Mouse (Mus musculus) hindbrain, postnatal 0 days (tissue): Measurements from ENCODE around the gene Tgm1. TPM values are rescaled to one million over a fixed set of nuclear protein-coding genes. Genes with fewer than 3 reads are reported as not detected.

Experiments used
- ATAC-seq: fragments of 200-750 bp; cut with Nextera tagmentation; 2 replicates; pipeline ENCODE4 v1.8.0; 2017; ENCODE audit warnings: mild to moderate bottlenecking, moderate TSS enrichment, moderate library complexity
- DNase-seq: peaks from one replicate; pipeline ENCODE4 v3.0.0-alpha.2; 2015; ENCODE audit warnings: low spot score
- H3K27ac ChIP-seq: fragments of 300-500 bp; sonication (generic); 2 replicates; pipeline ENCODE4 v1.5.1; 2014; ENCODE audit warnings: mild to moderate bottlenecking
- H3K27me3 ChIP-seq: fragments of 300-500 bp; sonication (generic); 2 replicates; pipeline ENCODE4 v1.6.1; 2014; ENCODE audit warnings: low read length, mixed read lengths; ENCODE audit not compliant: insufficient read depth
- H3K36me3 ChIP-seq: fragments of 300-500 bp; sonication (generic); 2 replicates; pipeline ENCODE4 v1.6.1; 2014; ENCODE audit warnings: low read length, mixed read lengths; ENCODE audit not compliant: insufficient read depth
- H3K4me1 ChIP-seq: fragments of 300-500 bp; sonication (generic); 2 replicates; pipeline ENCODE4 v1.6.1; 2014; ENCODE audit warnings: antibody characterized with exemption, low read length, mixed read lengths; ENCODE audit not compliant: insufficient read depth
- H3K4me2 ChIP-seq: fragments of 300-500 bp; sonication (generic); 2 replicates; pipeline ENCODE4 v1.6.1; 2014; ENCODE audit warnings: low read depth, mild to moderate bottlenecking, low read length, moderate library complexity, mixed read lengths
- H3K4me3 ChIP-seq: fragments of 300-500 bp; sonication (generic); 2 replicates; pipeline ENCODE4 v1.5.1; 2014; ENCODE audit warnings: low read length
- H3K9ac ChIP-seq: fragments of 300-500 bp; sonication (generic); replicated peaks from 2 replicates; pipeline ENCODE4 v1.6.1; 2014; ENCODE audit warnings: mild to moderate bottlenecking, low read length, moderate library complexity, mixed read lengths
- H3K9me3 ChIP-seq: fragments of 300-500 bp; sonication (generic); 2 replicates; pipeline ENCODE4 v1.6.1; 2016; ENCODE audit warnings: low read length, mixed read lengths
- CTCF ChIP-seq: IDR thresholded peaks from 2 replicates; pipeline ENCODE4 v1.5.1; 2016; ENCODE audit warnings: antibody characterized with exemption, control low read depth, low read depth
- WGBS: fragments of 180-500 bp; shearing (Covaris S2); extraction: QIAGEN DNeasy Blood & Tissue Kit; methylation state at CpG from one replicate; pipeline ENCODE4 v1.1.7; 2014; 5-methylcytosine and 5-hydroxymethylcytosine counted together
- polyA plus RNA-seq: library from polyadenylated mRNA; unstranded; fragments of >200 nt; fragmentation: Nextera tagmentation; extraction: Ambion mirVana; gene quantifications from 2 replicates; pipeline ENCODE4 v1.2.1, GENCODE M21; 2015
- total RNA-seq: library from RNA; depleted of rRNA; stranded (reverse); fragments of >200 nt; gene quantifications from 2 replicates; pipeline ENCODE4 v1.2.3, GENCODE M21; 2014

Gene Tgm1
- total and polyA plus RNA-seq, 2 experiments from 2014 or later: 0.10 to 0.16 TPM

DNA sequence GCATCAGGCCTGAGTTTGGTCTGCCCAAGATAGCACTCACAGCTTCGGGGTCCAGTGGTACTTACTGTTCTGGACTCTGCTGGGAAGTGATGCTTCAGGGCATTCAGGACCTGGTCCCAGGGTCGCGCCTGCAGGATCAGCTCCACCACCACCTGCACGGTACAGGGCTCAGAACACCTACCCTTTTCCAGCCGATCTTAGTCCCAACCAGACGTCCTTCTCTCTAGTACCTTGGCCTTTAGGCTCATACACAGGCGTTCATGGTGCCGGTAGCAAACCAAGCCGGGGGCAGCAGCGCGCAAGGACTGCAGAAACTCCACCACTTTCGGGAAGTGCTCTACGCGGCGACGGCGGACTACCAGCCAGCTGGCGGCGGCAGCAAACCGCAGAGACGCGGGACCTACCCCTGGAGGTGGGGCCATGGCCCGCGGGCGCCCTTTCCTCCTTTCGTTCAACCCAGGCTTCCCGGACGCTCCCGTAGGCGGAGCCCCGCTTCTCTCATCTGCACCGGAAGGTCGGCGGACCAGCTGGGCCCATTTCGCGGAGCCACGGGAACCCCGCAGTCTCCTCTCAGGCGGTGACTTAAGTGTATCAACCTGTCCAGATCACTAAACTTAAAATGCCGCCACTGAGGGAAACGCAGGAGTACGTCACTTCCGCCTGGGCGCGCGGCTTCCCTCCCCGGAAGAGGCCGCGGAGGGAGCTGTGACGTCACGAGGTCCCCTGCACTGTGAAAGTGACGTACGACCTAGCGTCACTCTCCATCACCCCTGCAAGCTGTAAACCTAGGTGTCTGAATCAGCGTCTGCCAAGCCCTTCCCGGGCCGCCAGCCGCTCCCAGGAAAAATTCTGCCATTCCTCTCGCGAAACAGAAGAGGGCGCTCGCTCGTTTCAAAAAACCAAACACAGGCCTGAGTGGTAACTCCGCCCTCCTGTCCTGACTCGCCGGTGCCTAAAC lies 32.3 kb downstream of the Tgm1 start, which contains the start of gene Tinf2:
Tinf2 (minus strand) TSS at position 661 of the 958 bp plus-strand sequence.
- Histone ChIP-seq H3K4me2 (peak within 1 kb of the TSS; percentile 95), H3K4me3 (peak within 1 kb of the TSS; percentile 65), H3K4me1 (no peaks in the 10 kb centered on the region; the same call in 1 of the 2 replicates), H3K9me3 (no peaks in the 10 kb centered on the region), H3K9ac (peak within 1 kb of the TSS; percentile 75), H3K27ac (peak within 1 kb of the TSS; percentile 76), H3K27me3 (no peaks in the 10 kb centered on the region), H3K36me3 (peaks cover 20% of the 10 kb centered on the region)
- peak; percentile 99 for ATAC-seq
- TF ChIP-seq CTCF: peak; percentile 85
- peak; percentile 98 for DNase-seq
- WGBS: under 1% methylated on average over 66 of the region's 66 CpGs

GRCm38 (mm10) chr14:55677615-55678014 lies 36.1 kb downstream of the Tgm1 start:
- 87% methylated on average over 4 of the region's 4 CpGs for WGBS
- no peaks in the 10 kb centered on the region for H3K27me3 ChIP-seq
- H3K9ac ChIP-seq: no peak overlapping the region
- DNase-seq: no peak
- no peak overlapping the region for H3K4me2 ChIP-seq
- no peak for TF ChIP-seq CTCF
- no peaks in the 10 kb centered on the region for H3K9me3 ChIP-seq
- H3K4me1 ChIP-seq: peaks cover 4% of the 10 kb centered on the region
- H3K27ac ChIP-seq: no peak overlapping the region
- H3K36me3 ChIP-seq: peaks cover 29% of the 10 kb centered on the region
- no peak overlapping the region for H3K4me3 ChIP-seq
- ATAC-seq: no peak

GRCm38 (mm10) chr14:55672741-55673060 lies 41.0 kb downstream of the Tgm1 start:
- ATAC-seq (no peak), DNase-seq (no peak)
- TF ChIP-seq CTCF: no peak
- no peak overlapping the region for H3K9ac ChIP-seq
- H3K9me3 ChIP-seq: no peaks in the 10 kb centered on the region
- H3K27me3 ChIP-seq: no peaks in the 10 kb centered on the region
- peak overlapping the region; percentile 62 for H3K4me2 ChIP-seq
- 0 out of 2 replicates have a peak overlapping the region, but pooled peaks have one; percentile 82 for H3K27ac ChIP-seq
- peaks cover 4% of the 10 kb centered on the region for H3K4me1 ChIP-seq
- H3K36me3 ChIP-seq: peaks cover 16% of the 10 kb centered on the region; the same call in 1 of the 2 replicates
- WGBS: 82% methylated on average over 7 of the region's 7 CpGs
- H3K4me3 ChIP-seq: peak overlapping the region; percentile 60

DNA sequence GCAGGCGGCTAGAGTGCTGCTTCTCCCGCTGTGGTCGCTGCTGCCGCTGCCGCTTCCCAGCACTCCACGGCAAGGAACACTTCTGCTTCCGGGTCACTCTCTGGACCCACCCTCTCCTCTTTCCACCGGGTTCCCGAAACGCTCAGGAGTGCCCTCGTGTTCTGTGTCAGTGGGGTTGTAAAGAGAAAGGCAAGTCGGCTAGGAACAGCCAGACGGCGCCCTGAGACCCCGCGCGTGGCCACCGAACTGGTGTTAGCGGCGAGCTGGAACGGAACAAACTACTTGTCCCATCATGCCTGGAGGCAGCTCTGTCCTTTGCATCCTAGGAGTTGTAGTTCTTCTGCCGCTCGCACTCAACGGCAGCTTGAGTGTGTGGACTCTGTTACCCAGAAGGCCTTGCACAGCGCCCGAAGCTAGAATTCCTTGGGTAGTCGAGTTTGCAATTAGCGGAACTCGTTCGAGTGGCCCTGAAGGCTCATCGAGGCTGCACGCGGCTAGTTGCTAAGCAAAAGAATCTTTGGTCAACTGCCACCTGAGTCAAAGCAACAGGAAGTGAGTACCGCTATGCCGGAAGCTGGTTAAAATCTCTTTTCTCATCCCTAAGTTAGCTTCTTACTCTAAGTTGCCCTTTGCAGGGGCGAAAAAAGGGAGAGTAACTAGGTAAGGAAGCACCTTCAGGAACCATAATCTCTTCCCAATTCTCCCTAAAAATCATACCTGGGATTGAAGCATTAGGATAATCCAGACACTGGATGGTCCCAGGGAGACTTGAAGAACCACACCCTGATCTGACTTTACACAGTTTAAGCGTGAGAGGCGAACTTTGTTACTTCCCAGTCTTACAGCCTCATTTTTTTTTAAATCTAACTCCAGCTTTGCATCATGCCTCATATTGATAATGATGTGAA lies 41.6 kb downstream of the Tgm1 start, which contains the start of the genes Gmpr2 and Nedd8:
Gmpr2 (plus strand) TSS at position 109 of the 908 bp plus-strand sequence.
Nedd8 (minus strand) TSS at position 292 of the 908 bp plus-strand sequence.
- no peaks in the 10 kb centered on the region for H3K27me3 ChIP-seq
- DNase-seq (peak; percentile 97), ATAC-seq (peak; percentile 97)
- peak within 1 kb of the TSS; percentile 60 for H3K4me3 ChIP-seq
- peaks cover 4% of the 10 kb centered on the region for H3K4me1 ChIP-seq
- 1% methylated on average over 38 of the region's 38 CpGs for WGBS
- peak within 1 kb of the TSS; percentile 54 for H3K9ac ChIP-seq
- H3K27ac ChIP-seq: peak within 1 kb of the TSS; percentile 82
- H3K9me3 ChIP-seq: no peaks in the 10 kb centered on the region
- peak within 1 kb of the TSS; percentile 62 for H3K4me2 ChIP-seq
- peaks cover 14% of the 10 kb centered on the region; the same call in 1 of the 2 replicates for H3K36me3 ChIP-seq
- no peak for TF ChIP-seq CTCF

DNA sequence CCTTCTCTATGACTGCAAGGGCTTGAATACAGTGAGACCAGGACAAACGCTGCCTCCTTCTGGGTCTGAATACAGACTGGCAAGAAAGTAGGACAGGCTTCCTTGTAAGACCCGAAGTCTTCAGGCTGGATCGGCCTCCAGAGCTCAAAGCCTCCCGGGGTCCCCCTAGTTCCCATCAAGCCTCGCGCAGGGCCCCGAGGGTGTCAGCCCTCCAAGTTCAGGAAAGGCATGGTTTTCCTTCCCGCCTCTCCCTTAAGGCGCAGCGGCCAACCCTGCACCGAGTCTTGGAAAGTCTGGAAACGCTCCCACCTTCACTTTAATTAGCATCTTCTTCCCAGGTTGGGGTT lies 42.3 kb downstream of the Tgm1 start:
- WGBS: under 1% methylated on average over 12 of the region's 12 CpGs
- DNase-seq: no peak

GRCm38 (mm10) chr14:55660636-55661035 lies 53.1 kb downstream of the Tgm1 start:
- 0 out of 2 replicates have a peak overlapping the region, but pooled peaks have one; percentile 88 for H3K27ac ChIP-seq
- H3K36me3 ChIP-seq: peaks cover 21% of the 10 kb centered on the region; the same call in 1 of the 2 replicates
- H3K9ac ChIP-seq: no peak overlapping the region
- no peaks in the 10 kb centered on the region; the same call in 1 of the 2 replicates for H3K4me1 ChIP-seq
- H3K9me3 ChIP-seq: no peaks in the 10 kb centered on the region
- WGBS: 29% methylated on average over 2 of the region's 2 CpGs
- DNase-seq (no peak), ATAC-seq (no peak)
- peak overlapping the region; percentile 70; the same call in 1 of the 2 replicates for H3K4me3 ChIP-seq
- peak overlapping the region; percentile 74 for H3K4me2 ChIP-seq
- no peak for TF ChIP-seq CTCF
- H3K27me3 ChIP-seq: no peaks in the 10 kb centered on the region

More for the DNA sequence above, 42.3 kb downstream of the Tgm1 start:
- no peak for TF ChIP-seq CTCF
- H3K36me3 ChIP-seq: peaks cover 13% of the 10 kb centered on the region; the same call in 1 of the 2 replicates
- H3K4me2 ChIP-seq: peak overlapping the region; percentile 62
- no peaks in the 10 kb centered on the region for H3K27me3 ChIP-seq
- peak overlapping the region; percentile 82 for H3K27ac ChIP-seq
- peak overlapping the region; percentile 60 for H3K4me3 ChIP-seq
- H3K4me1 ChIP-seq: peaks cover 4% of the 10 kb centered on the region
- H3K9me3 ChIP-seq: no peaks in the 10 kb centered on the region
- ATAC-seq: peak; percentile 60
- H3K9ac ChIP-seq: peak overlapping the region; percentile 54
